Comparison of ENCODE assay signal across 8 mouse cellular contexts in genomic region chr15:91572421-91573069, GRCm38 (mm10). TPM values are rescaled to one million over a fixed set of nuclear protein-coding genes. Genes with fewer than 3 reads are reported as not detected.
DNase-seq lines count a peak whose midpoint lies in the region; ATAC-seq and TF ChIP-seq lines count a peak whose summit lies in the region.

No protein-coding gene starts in this region.

- H3K9me3 ChIP-seq in erythroblast, embryonic 14.5 days (ENCODE audit: control insufficient read depth, low read length), result peaks cover 7% of the 10 kb centered on the region
- H3K9me3 ChIP-seq in forebrain, embryonic 11.5 days (ENCODE audit: control insufficient read depth, low read length), result no peaks in the 10 kb centered on the region
- H3K9me3 ChIP-seq in liver, embryonic 12.5 days (replicated peaks), result no peaks in the 10 kb centered on the region

- peak overlapping the region; percentile 77 for H3K9ac ChIP-seq in forebrain, embryonic 11.5 days (ENCODE audit: low read length)
- 0 out of 2 replicates have a peak overlapping the region, but pooled peaks have one; percentile 12 for H3K9ac ChIP-seq in liver, embryonic 12.5 days

- peaks cover 8% of the 10 kb centered on the region for H3K4me1 ChIP-seq in erythroblast, embryonic 14.5 days (ENCODE audit: control insufficient read depth)
- no peaks in the 10 kb centered on the region for H3K4me1 ChIP-seq in forebrain, embryonic 11.5 days (replicated peaks; ENCODE audit: control insufficient read depth, insufficient read depth, low read length)
- peaks cover 18% of the 10 kb centered on the region; the same call in 1 of the 2 replicates for H3K4me1 ChIP-seq in liver, embryonic 12.5 days

- TF ChIP-seq POLR2A in myocyte (IDR thresholded peaks at IDR 0.05; ENCODE audit: insufficient read length, low read depth), result no peak

- H3K27ac ChIP-seq in forebrain, embryonic 11.5 days (ENCODE audit: low read depth, low read length), result 0 out of 2 replicates have a peak overlapping the region, but pooled peaks have one; percentile 6
- no peak overlapping the region for H3K27ac ChIP-seq in liver, embryonic 12.5 days

- DNase-seq in adrenal gland, postnatal 4 days (ENCODE audit: low spot score in 2 of 2), result peak; percentile 5 to 10
- peak; percentile 80 for DNase-seq in forebrain, embryonic 11.5 days (ENCODE audit: low spot score)
- DNase-seq in thymus, postnatal 4 days, result peak; percentile 64

- no peak for ATAC-seq in erythroblast, adult 5-6 weeks (replicated peaks; ENCODE audit: low FRiP score, poor library complexity, severe bottlenecking)
- peak; percentile 74 for ATAC-seq in forebrain, embryonic 11.5 days (replicated peaks; ENCODE audit: low FRiP score)
- ATAC-seq in hematopoietic stem cell, adult 5-6 weeks (replicated peaks in 1 of 2; ENCODE audit: insufficient read depth in 1 of 2, low FRiP score in 2 of 2, low TSS enrichment in 1 of 2, low read depth in 1 of 2, poor library complexity in 2 of 2, severe bottlenecking in 2 of 2), result peak; percentile 24 to 34; a peak in 3 of 4 replicates
- ATAC-seq in liver, embryonic 12.5 days, result peak; percentile 72

- under 1% methylated on average over 85 of the region's 91 CpGs for WGBS in forebrain, embryonic 11.5 days
- under 1% methylated on average over 63 of the region's 91 CpGs for WGBS in liver, embryonic 12.5 days (ENCODE audit: insufficient replicate concordance)

- H3K79me2 ChIP-seq in myocyte (ENCODE audit: control insufficient read depth, insufficient read depth), result no peaks in the 10 kb centered on the region

- H3K4me3 ChIP-seq in erythroblast, embryonic 14.5 days (replicated peaks), result peak overlapping the region; percentile 43
- peak overlapping the region; percentile 67 for H3K4me3 ChIP-seq in forebrain, embryonic 11.5 days (ENCODE audit: low read depth, low read length)
- peak overlapping the region; percentile 59 for H3K4me3 ChIP-seq in liver, embryonic 12.5 days
- H3K4me3 ChIP-seq in myocyte, result peak overlapping the region; percentile 22

- H3K27me3 ChIP-seq in erythroblast, embryonic 14.5 days (ENCODE audit: control insufficient read depth), result peaks cover 36% of the 10 kb centered on the region
- H3K27me3 ChIP-seq in forebrain, embryonic 11.5 days (ENCODE audit: control insufficient read depth, insufficient read depth, low read length), result peaks cover 12% of the 10 kb centered on the region
- H3K27me3 ChIP-seq in liver, embryonic 12.5 days (replicated peaks), result peaks cover 44% of the 10 kb centered on the region
- H3K27me3 ChIP-seq in myocyte (ENCODE audit: control insufficient read depth, insufficient read depth, insufficient read length), result no peaks in the 10 kb centered on the region

- peak overlapping the region; percentile 98 for H3K4me2 ChIP-seq in forebrain, embryonic 11.5 days (ENCODE audit: low read depth, low read length, severe bottlenecking)
- H3K4me2 ChIP-seq in liver, embryonic 12.5 days, result peak overlapping the region; percentile 77
- H3K4me2 ChIP-seq in myocyte (ENCODE audit: low read depth), result peak overlapping the region; percentile 70

- H3ac ChIP-seq in myocyte (ENCODE audit: control insufficient read depth, insufficient read length), result peak overlapping the region; percentile 93

- no peaks in the 10 kb centered on the region for H3K36me3 ChIP-seq in erythroblast, embryonic 14.5 days (ENCODE audit: control insufficient read depth)
- H3K36me3 ChIP-seq in forebrain, embryonic 11.5 days (ENCODE audit: control insufficient read depth, insufficient read depth, low read length), result no peaks in the 10 kb centered on the region
- no peaks in the 10 kb centered on the region for H3K36me3 ChIP-seq in liver, embryonic 12.5 days
- no peaks in the 10 kb centered on the region for H3K36me3 ChIP-seq in myocyte (ENCODE audit: control insufficient read depth, insufficient read depth)

TF ChIP-seq in myocyte, 11 proteins besides CTCF, POLR2A, EP300 and RAD21:
- TF ChIP-seq USF1 (IDR thresholded peaks at IDR 0.05; ENCODE audit: low read depth), result no peak
- peak; percentile 56 for TF ChIP-seq REST (IDR thresholded peaks at IDR 0.05; ENCODE audit: insufficient read depth, insufficient read length)
- peak in 1 of 3 experiments; percentile 50 for TF ChIP-seq MYOG (IDR thresholded peaks at IDR 0.05; ENCODE audit: control insufficient read depth in 1 of 3, insufficient read depth in 1 of 3, insufficient read length in 2 of 3, low read depth in 2 of 3)
- no peak for TF ChIP-seq MAX (IDR thresholded peaks at IDR 0.05; ENCODE audit: low read depth)
- peak in 1 of 3 experiments; percentile 48 for TF ChIP-seq MYOD1 (IDR thresholded peaks at IDR 0.05; ENCODE audit: control insufficient read depth in 1 of 3, insufficient read length in 2 of 3, low read depth in 2 of 3)

RNA-seq across cellular contexts. Expression of gene Slc2a13, which starts 0.5 kb away (rescaled TPM):
- polyA plus RNA-seq in erythroblast, embryonic 14.5 days (2012), result 0.06 TPM in 1 of 2 replicates, not detected in the other
- not detected in 2 replicates for total RNA-seq in erythroblast, adult 5-6 weeks (2015; ENCODE audit: low replicate concordance)
- 0.14 and 0.17 TPM in 2 replicates for total RNA-seq in erythroblast, adult 5-6 weeks (2017; ENCODE audit: low replicate concordance)
- 1 to 10 TPM; 7.0 to 8.8 TPM for total RNA-seq in adrenal gland, postnatal 4 days (2021)
- 2.0 and 2.3 TPM in 2 replicates for polyA plus RNA-seq in forebrain, embryonic 11.5 days (2014; fragmentation: Nextera tagmentation; extraction: Ambion mirVana)
- 0.19 TPM in 1 of 2 replicates, not detected in the other for total RNA-seq in hematopoietic stem cell, adult 5-6 weeks (2017)
- polyA plus RNA-seq in liver, embryonic 12.5 days (2016; fragmentation: Nextera tagmentation; extraction: Ambion mirVana), result 0.33 and 0.35 TPM in 2 replicates
- 0.62 TPM for polyA plus RNA-seq in myocyte (2012; fragmentation: generic; extraction: Trizol)

Comparison
In these comparisons a context has a peak if more than half of its experiments do, and no peak if none do; other contexts are left out.
1. DNase-seq: peak in every context shown above with its lines; median percentile 80 in forebrain, embryonic 11.5 days; 64 in thymus, postnatal 4 days; 8 in adrenal gland, postnatal 4 days.